Mouse (Mus musculus) ovary, postnatal 36 days (tissue): ENCODE measurements around the gene Naglu.
"Not testable (repeated sequence)": the region's sequence is repeated elsewhere in the genome, so short reads cannot be mapped to it uniquely, and the experiment has no call there.

Experiments used
- DNase-seq: peaks from one replicate; pipeline ENCODE4 v3.0.0; 2022; ENCODE audit warnings: low spot score, mixed read lengths

Gene Naglu

GRCm38 (mm10) chr11:101125008-101125407 lies 55.2 kb downstream of the Naglu start:
- DNase-seq: not testable (repeated sequence)

GRCm38 (mm10) chr11:101127075-101127474 lies 57.3 kb downstream of the Naglu start:
- no peak for DNase-seq
